Comparison of ENCODE assay signal across 10 mouse cellular contexts in the genomic region with DNA sequence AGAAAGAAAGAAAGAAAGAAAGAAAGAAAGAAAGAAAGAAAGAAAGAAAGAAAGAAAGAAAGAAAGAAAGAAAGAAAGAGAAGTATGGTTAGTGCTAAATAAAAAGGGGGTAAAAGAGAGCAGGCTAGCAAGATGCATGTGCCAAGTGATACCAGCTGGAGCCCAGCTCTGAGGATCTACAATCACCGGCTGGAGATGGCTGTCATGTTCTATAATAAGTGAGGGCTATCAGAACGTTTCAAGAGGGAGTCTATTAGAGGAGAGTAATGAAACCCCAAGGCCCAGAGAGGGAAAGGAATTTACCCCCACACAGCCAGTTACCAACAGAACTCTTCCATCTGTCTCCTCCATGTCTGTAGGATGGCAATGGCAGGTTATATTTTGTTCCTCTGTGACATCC.
DNase-seq lines count a peak whose midpoint lies in the region; ATAC-seq and TF ChIP-seq lines count a peak whose summit lies in the region.
"Had no signal": no experiment of that assay in that cellular context is flagged by ENCODE, and none has a peak within 500 bp of the region (broad histone marks: within the 10 kb centered on the region; RNA-seq: fewer than 3 reads in every experiment).

No protein-coding gene starts in this region.

- TF ChIP-seq CTCF in lung, embryonic 14.5 days (IDR thresholded peaks at IDR 0.05; ENCODE audit: low read depth) = no peak
- no peak for TF ChIP-seq CTCF in forebrain, postnatal 0 days (IDR thresholded peaks at IDR 0.05; ENCODE audit: low read depth)

- H3K4me2 ChIP-seq in lung, embryonic 14.5 days = no peak overlapping the region
- H3K4me2 ChIP-seq in embryonic facial prominence, embryonic 14.5 days (ENCODE audit: low read depth, low read length) = no peak overlapping the region
- no peak overlapping the region for H3K4me2 ChIP-seq in forebrain, postnatal 0 days (ENCODE audit: low read depth)
- H3K4me2 ChIP-seq in midbrain, embryonic 15.5 days = no peak overlapping the region

- H3K4me3 ChIP-seq in lung, embryonic 14.5 days (ENCODE audit: low read depth, low read length) = no peak overlapping the region
- H3K4me3 ChIP-seq in embryonic facial prominence, embryonic 14.5 days (ENCODE audit: low read depth, low read length) = no peak overlapping the region
- no peak overlapping the region for H3K4me3 ChIP-seq in forebrain, postnatal 0 days (ENCODE audit: low read depth, low read length)
- H3K4me3 ChIP-seq in midbrain, embryonic 15.5 days = no peak overlapping the region

- DNase-seq in lung, embryonic 14.5 days = no peak
- DNase-seq in lung, postnatal 10 days = no peak
- DNase-seq in embryonic facial prominence, embryonic 14.5 days (ENCODE audit: low spot score) = no peak
- no peak for DNase-seq in forebrain, postnatal 0 days
- DNase-seq in adipocyte (ENCODE audit: low spot score) = no peak
- DNase-seq in layer of hippocampus, postnatal 25 days (ENCODE audit: extremely low spot score in 1 of 2, low spot score in 1 of 2) = no peak
- DNase-seq: adrenal gland, adult 8-10 months; gastrocnemius, postnatal 25 days had no signal

- no peaks in the 10 kb centered on the region for H3K9me3 ChIP-seq in lung, embryonic 14.5 days (ENCODE audit: low read depth, low read length)
- no peaks in the 10 kb centered on the region for H3K9me3 ChIP-seq in embryonic facial prominence, embryonic 14.5 days (ENCODE audit: control insufficient read depth, low read length)
- no peaks in the 10 kb centered on the region for H3K9me3 ChIP-seq in forebrain, postnatal 0 days (ENCODE audit: low read length)
- H3K9me3 ChIP-seq in midbrain, embryonic 15.5 days = no peaks in the 10 kb centered on the region

- WGBS in lung, embryonic 14.5 days = 10% methylated on average over 2 of the region's 2 CpGs
- WGBS in embryonic facial prominence, embryonic 14.5 days = 31% methylated on average over 2 of the region's 2 CpGs
- WGBS in forebrain, postnatal 0 days = 9% methylated on average over 2 of the region's 2 CpGs
- 22% methylated on average over 2 of the region's 2 CpGs for WGBS in midbrain, embryonic 15.5 days

- H3K27me3 ChIP-seq in lung, embryonic 14.5 days (ENCODE audit: insufficient read depth, low read length) = no peaks in the 10 kb centered on the region
- H3K27me3 ChIP-seq in embryonic facial prominence, embryonic 14.5 days (replicated peaks; ENCODE audit: control insufficient read depth, insufficient read depth, low read length) = no peaks in the 10 kb centered on the region
- H3K27me3 ChIP-seq in forebrain, postnatal 0 days (ENCODE audit: insufficient read depth, low read length) = no peaks in the 10 kb centered on the region
- H3K27me3 ChIP-seq in midbrain, embryonic 15.5 days (replicated peaks) = no peaks in the 10 kb centered on the region
- H3K27me3 ChIP-seq: Patski had no signal

- H3K4me1 ChIP-seq in lung, embryonic 14.5 days (ENCODE audit: insufficient read depth) = peaks cover 44% of the 10 kb centered on the region
- H3K4me1 ChIP-seq in embryonic facial prominence, embryonic 14.5 days (ENCODE audit: control insufficient read depth, insufficient read depth, low read length) = peaks cover 30% of the 10 kb centered on the region
- peaks cover 24% of the 10 kb centered on the region for H3K4me1 ChIP-seq in forebrain, postnatal 0 days (ENCODE audit: insufficient read depth)
- H3K4me1 ChIP-seq in midbrain, embryonic 15.5 days = peaks cover 25% of the 10 kb centered on the region

- H3K27ac ChIP-seq in lung, embryonic 14.5 days (ENCODE audit: low read depth) = peak overlapping the region; percentile 59
- peak overlapping the region; percentile 17 for H3K27ac ChIP-seq in embryonic facial prominence, embryonic 14.5 days (replicated peaks; ENCODE audit: low read depth, low read length)
- H3K27ac ChIP-seq in forebrain, postnatal 0 days (ENCODE audit: low read depth, low read length) = peak overlapping the region; percentile 79
- H3K27ac ChIP-seq in midbrain, embryonic 15.5 days = peak overlapping the region; percentile 80

- ATAC-seq in lung, embryonic 14.5 days (ENCODE audit: insufficient read depth) = no peak
- ATAC-seq in embryonic facial prominence, embryonic 14.5 days (ENCODE audit: low read depth) = no peak
- ATAC-seq in forebrain, postnatal 0 days = no peak
- no peak for ATAC-seq in midbrain, embryonic 15.5 days (replicated peaks)
- ATAC-seq: Patski had no signal

- H3K9ac ChIP-seq in lung, embryonic 14.5 days = no peak overlapping the region
- H3K9ac ChIP-seq in embryonic facial prominence, embryonic 14.5 days (ENCODE audit: low read depth, low read length) = no peak overlapping the region
- no peak overlapping the region for H3K9ac ChIP-seq in forebrain, postnatal 0 days
- no peak overlapping the region for H3K9ac ChIP-seq in midbrain, embryonic 15.5 days

- H3K36me3 ChIP-seq in lung, embryonic 14.5 days (ENCODE audit: insufficient read depth) = no peaks in the 10 kb centered on the region
- H3K36me3 ChIP-seq in embryonic facial prominence, embryonic 14.5 days (ENCODE audit: control insufficient read depth, insufficient read depth, low read length) = no peaks in the 10 kb centered on the region
- H3K36me3 ChIP-seq in forebrain, postnatal 0 days (ENCODE audit: insufficient read depth) = peaks cover 7% of the 10 kb centered on the region
- no peaks in the 10 kb centered on the region for H3K36me3 ChIP-seq in midbrain, embryonic 15.5 days (replicated peaks)

Comparison
In these comparisons a context has a peak if more than half of its experiments do, and no peak if none do; other contexts are left out.
1. H3K27ac ChIP-seq: peak in every context shown above with its lines; median percentile 80 in midbrain, embryonic 15.5 days; 79 in forebrain, postnatal 0 days; 59 in lung, embryonic 14.5 days; 17 in embryonic facial prominence, embryonic 14.5 days.